Mouse (Mus musculus) C2C12 (cell line): Measurements from ENCODE around the gene Pih1d1. TPM values are rescaled to one million over a fixed set of nuclear protein-coding genes. Genes with fewer than 3 reads are reported as not detected.

ENCODE experiments used
- H3K27me3 ChIP-seq: one replicate; pipeline ENCODE4 v1.6.1; 2011; ENCODE audit not compliant: control insufficient read depth, insufficient read depth, insufficient read length
- H3K36me3 ChIP-seq: one replicate; pipeline ENCODE4 v1.6.1; 2011; ENCODE audit not compliant: control insufficient read depth, insufficient read depth
- H3K4me3 ChIP-seq: one replicate; pipeline ENCODE4 v1.5.1; 2011; ENCODE audit warnings: mild to moderate bottlenecking, control low read depth; ENCODE audit not compliant: poor library complexity, insufficient read depth, severe bottlenecking
- H3K79me2 ChIP-seq: one replicate; pipeline ENCODE4 v1.6.1; 2011; ENCODE audit not compliant: control insufficient read depth, insufficient read depth
- H3K79me3 ChIP-seq: one replicate; pipeline ENCODE4 v1.6.1; 2011; ENCODE audit warnings: low read depth, control low read depth
- H3ac ChIP-seq: one replicate; pipeline ENCODE3; 2011; ENCODE audit warnings: low read depth; ENCODE audit not compliant: control insufficient read depth, insufficient read length
- CEBPB ChIP-seq: IDR thresholded peaks from one replicate; pipeline ENCODE4 v1.6.1; 2011; ENCODE audit warnings: low read depth, mild to moderate bottlenecking, control low read depth, moderate library complexity
- CTCF ChIP-seq: IDR thresholded peaks from one replicate; pipeline ENCODE4 v1.5.1; 2011; ENCODE audit not compliant: control insufficient read depth, insufficient read depth, insufficient read length
- FOSL1 ChIP-seq: IDR thresholded peaks from one replicate; pipeline ENCODE4 v1.8.0; 2011; ENCODE audit warnings: mild to moderate bottlenecking, low read length; ENCODE audit not compliant: poor library complexity, insufficient read depth, severe bottlenecking
- MAX ChIP-seq: IDR thresholded peaks from one replicate; pipeline ENCODE4 v1.6.1; 2011; ENCODE audit warnings: mild to moderate bottlenecking, control low read depth
- MYOD1 ChIP-seq: IDR thresholded peaks from one replicate; pipeline ENCODE4 v1.6.1; 2011; ENCODE audit warnings: low read depth; ENCODE audit not compliant: control insufficient read depth, insufficient read length
- MYOG ChIP-seq: IDR thresholded peaks from one replicate; pipeline ENCODE4 v1.6.1; 2011; ENCODE audit not compliant: control insufficient read depth, insufficient read length; ENCODE audit errors: extremely low read depth
- USF1 ChIP-seq: IDR thresholded peaks from one replicate; pipeline ENCODE4 v1.6.1; 2011; ENCODE audit warnings: low read depth, mild to moderate bottlenecking, control low read depth, moderate library complexity
- polyA plus RNA-seq: library from polyadenylated mRNA; unstranded; fragments of >200 nt; fragmentation: generic; extraction: Trizol; gene quantifications from one replicate; pipeline ENCODE4 v1.2.1, GENCODE M21; 2012; ENCODE audit warnings: missing spikeins

Gene Pih1d1
- polyA plus RNA-seq, 1 experiment = 129 TPM

- no peaks in the 10 kb centered on the region for H3K36me3 ChIP-seq
- no peak overlapping the region for H3ac ChIP-seq
- no peaks in the 10 kb centered on the region for H3K79me2 ChIP-seq
- H3K27me3 ChIP-seq = no peaks in the 10 kb centered on the region
- no peak overlapping the region for H3K4me3 ChIP-seq
- H3K79me3 ChIP-seq = no peaks in the 10 kb centered on the region
- TF ChIP-seq CTCF (no peak), MYOG (no peak), MAX (no peak), USF1 (no peak), FOSL1 (no peak), MYOD1 (no peak), CEBPB (no peak)
Measured at GRCm38 (mm10) chr7:45139904-45140723, 14.0 kb upstream of the Pih1d1 start.

- H3K27me3 ChIP-seq = no peaks in the 10 kb centered on the region
- no peaks in the 10 kb centered on the region for H3K36me3 ChIP-seq
- no peaks in the 10 kb centered on the region for H3K79me3 ChIP-seq
- no peaks in the 10 kb centered on the region for H3K79me2 ChIP-seq
- no peak overlapping the region for H3K4me3 ChIP-seq
- TF ChIP-seq USF1 = no peak
- no peak for TF ChIP-seq CTCF
- no peak for TF ChIP-seq CEBPB
- TF ChIP-seq MAX = no peak
- TF ChIP-seq MYOD1 = no peak
- TF ChIP-seq MYOG = no peak
- TF ChIP-seq FOSL1 = no peak
- no peak overlapping the region for H3ac ChIP-seq
Measured at GRCm38 (mm10) chr7:45141319-45141718, 12.8 kb upstream of the Pih1d1 start.

- Histone ChIP-seq H3K79me2 (no peaks in the 10 kb centered on the region), H3K79me3 (no peaks in the 10 kb centered on the region), H3ac (no peak overlapping the region), H3K4me3 (no peak overlapping the region), H3K27me3 (no peaks in the 10 kb centered on the region), H3K36me3 (no peaks in the 10 kb centered on the region)
- TF ChIP-seq MAX = no peak
- no peak for TF ChIP-seq MYOG
- TF ChIP-seq MYOD1 = no peak
- no peak for TF ChIP-seq USF1
- TF ChIP-seq CEBPB = no peak
- no peak for TF ChIP-seq CTCF
- no peak for TF ChIP-seq FOSL1
Measured at GRCm38 (mm10) chr7:45141914-45142313, 12.2 kb upstream of the Pih1d1 start.

- Histone ChIP-seq H3K27me3 (no peaks in the 10 kb centered on the region), H3K36me3 (no peaks in the 10 kb centered on the region), H3ac (no peak overlapping the region), H3K79me2 (no peaks in the 10 kb centered on the region), H3K4me3 (no peak overlapping the region), H3K79me3 (no peaks in the 10 kb centered on the region)
- TF ChIP-seq USF1 = no peak
- TF ChIP-seq MYOD1 = no peak
- TF ChIP-seq CEBPB = no peak
- no peak for TF ChIP-seq MYOG
- no peak for TF ChIP-seq CTCF
- TF ChIP-seq FOSL1 = no peak
- no peak for TF ChIP-seq MAX
Measured at GRCm38 (mm10) chr7:45144368-45145174, 9.5 kb upstream of the Pih1d1 start.

- no peaks in the 10 kb centered on the region for H3K79me2 ChIP-seq
- no peaks in the 10 kb centered on the region for H3K79me3 ChIP-seq
- H3ac ChIP-seq = no peak overlapping the region
- H3K36me3 ChIP-seq = no peaks in the 10 kb centered on the region
- H3K27me3 ChIP-seq = no peaks in the 10 kb centered on the region
- H3K4me3 ChIP-seq = no peak overlapping the region
- TF ChIP-seq CEBPB (no peak), FOSL1 (no peak), CTCF (no peak), USF1 (no peak), MAX (no peak), MYOD1 (no peak), MYOG (no peak)
Measured at GRCm38 (mm10) chr7:45145460-45145859, 8.6 kb upstream of the Pih1d1 start.
